Mouse (Mus musculus) heart, postnatal 0 days (tissue): Measurements from ENCODE around the gene Slc15a5.

Source experiments
- CTCF ChIP-seq: IDR thresholded peaks from 2 replicates; pipeline ENCODE4 v1.5.1; 2016; ENCODE audit warnings: antibody characterized with exemption, control low read depth, low read depth
- EP300 ChIP-seq: IDR thresholded peaks from 2 replicates; pipeline ENCODE4 v1.6.1; 2016; ENCODE audit warnings: antibody characterized with exemption, low read depth

DNA sequence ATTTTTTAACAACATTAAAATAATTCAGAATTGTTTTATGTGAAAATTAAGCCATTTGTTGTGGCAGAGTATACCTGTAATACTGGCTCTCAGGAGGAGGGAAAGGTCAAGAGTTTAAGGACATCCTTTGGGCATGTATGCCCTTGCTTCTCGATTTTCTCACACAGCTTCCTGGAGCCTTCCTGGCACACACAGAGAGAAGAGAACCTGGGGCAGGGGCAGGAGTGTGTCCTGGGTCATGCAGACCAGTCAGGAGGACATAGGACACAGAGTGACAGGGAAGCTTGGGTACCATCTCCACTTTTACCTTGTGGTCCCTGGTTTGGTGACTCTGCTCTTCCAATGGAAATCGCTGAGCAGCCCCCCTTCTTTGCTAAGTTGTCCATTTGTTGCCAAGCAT is 6.2 kb downstream of the Slc15a5 start:
- TF ChIP-seq CTCF, result no peak
- TF ChIP-seq EP300, result no peak
